Mouse (Mus musculus) thymus, adult 2 months (tissue): ENCODE data around the gene Gan.

Experiments used
- CTCF ChIP-seq: fragments of 200-500 bp; IDR thresholded peaks from 2 replicates; pipeline ENCODE4 v1.5.1; 2012; ENCODE audit warnings: mild to moderate bottlenecking, control low read depth, low read length, moderate library complexity, borderline replicate concordance; ENCODE audit not compliant: control insufficient read depth, poor library complexity, insufficient read depth; ENCODE audit errors: extremely low read depth
- POLR2A ChIP-seq: fragments of 200-500 bp; IDR thresholded peaks from 2 replicates; pipeline ENCODE4 v1.6.1; 2012; ENCODE audit warnings: mild to moderate bottlenecking, low read length, control low read depth, moderate library complexity; ENCODE audit not compliant: control insufficient read depth, poor library complexity, insufficient read depth; ENCODE audit errors: extremely low read depth

- TF ChIP-seq CTCF (no peak), POLR2A (no peak)
Observed at GRCm38 (mm10) chr8:117258576-117259040, 100.7 kb downstream of the Gan start.
